Mouse (Mus musculus) erythroblast, embryonic 14.5 days (primary cell): ENCODE measurements around the gene Entpd1.

Experiments
- GATA1 ChIP-seq: IDR thresholded peaks from 2 replicates; pipeline ENCODE4 v1.6.1; 2012; ENCODE audit warnings: low read length, inconsistent platforms, mixed read lengths
- TAL1 ChIP-seq: IDR thresholded peaks from 3 replicates; pipeline ENCODE4 v1.6.1; 2012; ENCODE audit warnings: low read length, inconsistent platforms, mixed read lengths

GRCm38 (mm10) chr19:40723516-40723915, 111.3 kb downstream of the Entpd1 start:
- no peak for TF ChIP-seq TAL1
- TF ChIP-seq GATA1, result no peak
